Mouse (Mus musculus): ENCODE measurements around the gene Tbrg4. TPM values are rescaled to one million over a fixed set of nuclear protein-coding genes. Genes with fewer than 3 reads are reported as not detected.

The Tbrg4 gene
- total and polyA plus RNA-seq, 2 experiments: 17.7 to 71.0 TPM

- peaks cover 10% of the 10 kb centered on the region; the same call in 1 of the 2 replicates for H3K36me3 ChIP-seq (ENCODE audit: control insufficient read depth, insufficient read depth, low read length)
- no peak overlapping the region for H3K27ac ChIP-seq (replicated peaks; ENCODE audit: insufficient read depth, low read depth, low read length)
These were observed 38.5 kb downstream of the Tbrg4 start for GRCm38 (mm10) chr11:6587249-6587940.

GRCm38 (mm10) chr11:6586660-6587059 is 39.2 kb downstream of the Tbrg4 start:
- Histone ChIP-seq H3K4me3 (ENCODE audit: insufficient read depth, low read depth, low read length) (no peak overlapping the region), H3K4me1 (ENCODE audit: control insufficient read depth, insufficient read depth, low read length) (no peaks in the 10 kb centered on the region; the same call in 1 of the 2 replicates), H3K27me3 (ENCODE audit: control insufficient read depth, insufficient read depth, low read length) (no peaks in the 10 kb centered on the region), H3K27ac (replicated peaks; ENCODE audit: insufficient read depth, low read depth, low read length) (no peak overlapping the region), H3K9ac (ENCODE audit: low read depth, low read length) (no peak overlapping the region), H3K36me3 (ENCODE audit: control insufficient read depth, insufficient read depth, low read length) (peaks cover 4% of the 10 kb centered on the region; the same call in 1 of the 2 replicates), H3K79me2 (ENCODE audit: control insufficient read depth, insufficient read depth, low read length) (no peaks in the 10 kb centered on the region)
- WGBS: 85% methylated on average over 3 of the region's 3 CpGs
- TF ChIP-seq CTCF (IDR thresholded peaks at IDR 0.05; ENCODE audit: low read depth, low read length): no peak
- no peak for DNase-seq (ENCODE audit: extremely low read depth, low read depth, low spot score)

More at GRCm38 (mm10) chr11:6587249-6587940, 38.5 kb downstream of the Tbrg4 start:
- no peak for DNase-seq (ENCODE audit: extremely low read depth, low read depth, low spot score)
- no peaks in the 10 kb centered on the region; the same call in 1 of the 2 replicates for H3K4me1 ChIP-seq (ENCODE audit: control insufficient read depth, insufficient read depth, low read length)
- WGBS: 93% methylated on average over 7 of the region's 7 CpGs
- H3K79me2 ChIP-seq (ENCODE audit: control insufficient read depth, insufficient read depth, low read length): no peaks in the 10 kb centered on the region
- TF ChIP-seq CTCF (IDR thresholded peaks at IDR 0.05; ENCODE audit: low read depth, low read length) (no peak), POLR2A (IDR thresholded peaks at IDR 0.05; ENCODE audit: extremely low read depth, insufficient read depth, low read length) (no peak)
- H3K9ac ChIP-seq (ENCODE audit: low read depth, low read length): no peak overlapping the region
- no peaks in the 10 kb centered on the region for H3K27me3 ChIP-seq (ENCODE audit: control insufficient read depth, insufficient read depth, low read length)
- no peak overlapping the region for H3K4me3 ChIP-seq (ENCODE audit: insufficient read depth, low read depth, low read length)

- H3K4me3 ChIP-seq (ENCODE audit: insufficient read depth, low read depth, low read length): no peak overlapping the region
- WGBS: 93% methylated on average over 8 of the region's 8 CpGs
- no peaks in the 10 kb centered on the region for H3K36me3 ChIP-seq (ENCODE audit: control insufficient read depth, insufficient read depth, low read length)
- no peaks in the 10 kb centered on the region for H3K79me2 ChIP-seq (ENCODE audit: control insufficient read depth, insufficient read depth, low read length)
- TF ChIP-seq CTCF (IDR thresholded peaks at IDR 0.05; ENCODE audit: low read depth, low read length): no peak
- no peak for TF ChIP-seq POLR2A (IDR thresholded peaks at IDR 0.05; ENCODE audit: extremely low read depth, insufficient read depth, low read length)
- H3K27me3 ChIP-seq (ENCODE audit: control insufficient read depth, insufficient read depth, low read length): no peaks in the 10 kb centered on the region
- no peak for DNase-seq (ENCODE audit: extremely low read depth, low read depth, low spot score)
- no peak overlapping the region for H3K9ac ChIP-seq (ENCODE audit: low read depth, low read length)
- H3K4me1 ChIP-seq (ENCODE audit: control insufficient read depth, insufficient read depth, low read length): no peaks in the 10 kb centered on the region; the same call in 1 of the 2 replicates
- H3K27ac ChIP-seq (replicated peaks; ENCODE audit: insufficient read depth, low read depth, low read length): no peak overlapping the region
These were observed 40.1 kb downstream of the Tbrg4 start for GRCm38 (mm10) chr11:6585748-6586147.

- 92% methylated on average over 2 of the region's 2 CpGs for WGBS
- no peak overlapping the region for H3K27ac ChIP-seq (replicated peaks; ENCODE audit: insufficient read depth, low read depth, low read length)
These were observed 44.3 kb downstream of the Tbrg4 start for GRCm38 (mm10) chr11:6581560-6581959.

GRCm38 (mm10) chr11:6580065-6580750 is 45.7 kb downstream of the Tbrg4 start:
- H3K79me2 ChIP-seq (ENCODE audit: control insufficient read depth, insufficient read depth, low read length): peaks cover 6% of the 10 kb centered on the region; the same call in 1 of the 2 replicates
- H3K4me1 ChIP-seq (ENCODE audit: control insufficient read depth, insufficient read depth, low read length): peaks cover 3% of the 10 kb centered on the region; the same call in 1 of the 2 replicates
- H3K36me3 ChIP-seq (ENCODE audit: control insufficient read depth, insufficient read depth, low read length): 0 out of 2 replicates have a peak, but pooled peaks cover 2% of the 10 kb centered on the region
- TF ChIP-seq CTCF (IDR thresholded peaks at IDR 0.05; ENCODE audit: low read depth, low read length): no peak
- TF ChIP-seq POLR2A (IDR thresholded peaks at IDR 0.05; ENCODE audit: extremely low read depth, insufficient read depth, low read length): no peak
- no peak overlapping the region for H3K27ac ChIP-seq (replicated peaks; ENCODE audit: insufficient read depth, low read depth, low read length)
- 64% methylated on average over 4 of the region's 4 CpGs for WGBS
- H3K4me3 ChIP-seq (ENCODE audit: insufficient read depth, low read depth, low read length): no peak overlapping the region
- H3K9ac ChIP-seq (ENCODE audit: low read depth, low read length): no peak overlapping the region
- no peaks in the 10 kb centered on the region for H3K27me3 ChIP-seq (ENCODE audit: control insufficient read depth, insufficient read depth, low read length)
- DNase-seq (ENCODE audit: extremely low read depth, low read depth, low spot score): no peak

More at GRCm38 (mm10) chr11:6581560-6581959, 44.3 kb downstream of the Tbrg4 start:
- peaks cover 3% of the 10 kb centered on the region; the same call in 1 of the 2 replicates for H3K4me1 ChIP-seq (ENCODE audit: control insufficient read depth, insufficient read depth, low read length)
- TF ChIP-seq POLR2A (IDR thresholded peaks at IDR 0.05; ENCODE audit: extremely low read depth, insufficient read depth, low read length) (no peak), CTCF (IDR thresholded peaks at IDR 0.05; ENCODE audit: low read depth, low read length) (no peak)
- H3K79me2 ChIP-seq (ENCODE audit: control insufficient read depth, insufficient read depth, low read length): peaks cover 6% of the 10 kb centered on the region; the same call in 1 of the 2 replicates
- no peak for DNase-seq (ENCODE audit: extremely low read depth, low read depth, low spot score)
- H3K9ac ChIP-seq (ENCODE audit: low read depth, low read length): no peak overlapping the region
- H3K4me3 ChIP-seq (ENCODE audit: insufficient read depth, low read depth, low read length): no peak overlapping the region
- H3K27me3 ChIP-seq (ENCODE audit: control insufficient read depth, insufficient read depth, low read length): no peaks in the 10 kb centered on the region
- H3K36me3 ChIP-seq (ENCODE audit: control insufficient read depth, insufficient read depth, low read length): no peaks in the 10 kb centered on the region

Measured in liver, adult 2 months (tissue).